Mouse (Mus musculus): ENCODE results near the gene Atp6v1c2. TPM values are rescaled to one million over a fixed set of nuclear protein-coding genes. Genes with fewer than 3 reads are reported as not detected.

Gene Atp6v1c2
- total and polyA plus RNA-seq, 3 experiments, result not detected

GRCm38 (mm10) chr12:17265971-17266672, 63.0 kb downstream of the Atp6v1c2 start, which contains the start of gene Pdia6 (continued):
- TF ChIP-seq ETS1 (IDR thresholded peaks at IDR 0.05; ENCODE audit: low read depth, low read length), result no peak
- TF ChIP-seq USF1 (IDR thresholded peaks at IDR 0.05; ENCODE audit: low read depth, low read length), result no peak
- TF ChIP-seq MYB (IDR thresholded peaks at IDR 0.05; ENCODE audit: low read depth, low read length), result no peak

GRCm38 (mm10) chr12:17264826-17265225, 64.3 kb downstream of the Atp6v1c2 start:
- no peaks in the 10 kb centered on the region for H3K27me3 ChIP-seq (ENCODE audit: control insufficient read depth in 1 of 2, insufficient read depth in 2 of 2, low read length in 2 of 2)
- no peak for DNase-seq (ENCODE audit: low read depth, low spot score)
- no peak overlapping the region for H3K9ac ChIP-seq (ENCODE audit: control insufficient read depth, low read depth, low read length, poor library complexity, severe bottlenecking)
- H3K9me3 ChIP-seq (replicated peaks; ENCODE audit: insufficient read depth, low read length), result no peaks in the 10 kb centered on the region
- TF ChIP-seq MYC (IDR thresholded peaks at IDR 0.05; ENCODE audit: low read depth, low read length), result no peak
- no peak for TF ChIP-seq NELFE (IDR thresholded peaks at IDR 0.05; ENCODE audit: low read depth, low read length)
- no peak for TF ChIP-seq E2F4 (IDR thresholded peaks at IDR 0.05; ENCODE audit: borderline replicate concordance, low read depth, low read length)
- TF ChIP-seq TCF12 (IDR thresholded peaks at IDR 0.05; ENCODE audit: low read depth, low read length), result no peak
- TF ChIP-seq CHD1 (IDR thresholded peaks at IDR 0.05; ENCODE audit: low read depth, low read length), result no peak
- no peak for TF ChIP-seq ZC3H11A (IDR thresholded peaks at IDR 0.05; ENCODE audit: low read depth, low read length)
- no peak for TF ChIP-seq NRF1 (IDR thresholded peaks at IDR 0.05; ENCODE audit: insufficient read depth, low read depth, low read length, poor library complexity, severe bottlenecking)
- no peak for TF ChIP-seq BHLHE40 (IDR thresholded peaks at IDR 0.05; ENCODE audit: borderline replicate concordance, low read depth, low read length)
- no peak for TF ChIP-seq RAD21 (IDR thresholded peaks at IDR 0.05; ENCODE audit: low read depth, low read length)
- no peak for TF ChIP-seq MXI1 (IDR thresholded peaks at IDR 0.05; ENCODE audit: low read depth, low read length)
- TF ChIP-seq KAT2A (conservative IDR thresholded peaks at IDR 0.05; ENCODE audit: low read depth, low read length), result no peak
- no peak for TF ChIP-seq GATA1 (IDR thresholded peaks at IDR 0.05; ENCODE audit: low read depth, low read length)
- no peak overlapping the region for H3K4me3 ChIP-seq (ENCODE audit: control insufficient read depth in 1 of 2, insufficient read depth in 1 of 2, low read depth in 2 of 2, low read length in 2 of 2)
- peaks cover 3 to 11% of the 10 kb centered on the region in 2 experiments; a peak in 3 of 4 replicates for H3K4me1 ChIP-seq (ENCODE audit: control insufficient read depth in 1 of 2, insufficient read depth in 2 of 2, low read length in 2 of 2)
- peaks cover 24% of the 10 kb centered on the region for H3K79me2 ChIP-seq (ENCODE audit: control insufficient read depth, insufficient read depth, low read length, poor library complexity)
- no peak overlapping the region for H3K27ac ChIP-seq (ENCODE audit: control insufficient read depth, low read depth, low read length)
- H3K36me3 ChIP-seq (ENCODE audit: control insufficient read depth in 1 of 2, insufficient read depth in 2 of 2, low read length in 2 of 2), result peaks cover 3% of the 10 kb centered on the region in 2 experiments; a peak in 3 of 4 replicates

GRCm38 (mm10) chr12:17263881-17264280, 65.3 kb downstream of the Atp6v1c2 start:
- H3K27ac ChIP-seq (ENCODE audit: control insufficient read depth, low read depth, low read length), result no peak overlapping the region
- DNase-seq (ENCODE audit: low read depth, low spot score), result peak; percentile 51
- peaks cover 21% of the 10 kb centered on the region for H3K79me2 ChIP-seq (ENCODE audit: control insufficient read depth, insufficient read depth, low read length, poor library complexity)
- H3K9me3 ChIP-seq (replicated peaks; ENCODE audit: insufficient read depth, low read length), result no peaks in the 10 kb centered on the region
- H3K4me1 ChIP-seq (ENCODE audit: control insufficient read depth in 1 of 2, insufficient read depth in 2 of 2, low read length in 2 of 2), result peaks cover 3 to 10% of the 10 kb centered on the region in 2 experiments; a peak in 3 of 4 replicates
- H3K36me3 ChIP-seq (ENCODE audit: control insufficient read depth in 1 of 2, insufficient read depth in 2 of 2, low read length in 2 of 2), result peaks cover 3% of the 10 kb centered on the region in 2 experiments; a peak in 3 of 4 replicates
- no peak overlapping the region for H3K9ac ChIP-seq (ENCODE audit: control insufficient read depth, low read depth, low read length, poor library complexity, severe bottlenecking)
- H3K27me3 ChIP-seq (ENCODE audit: control insufficient read depth in 1 of 2, insufficient read depth in 2 of 2, low read length in 2 of 2), result no peaks in the 10 kb centered on the region
- TF ChIP-seq RAD21 (IDR thresholded peaks at IDR 0.05; ENCODE audit: low read depth, low read length), result no peak
- no peak overlapping the region for H3K4me3 ChIP-seq (ENCODE audit: control insufficient read depth in 1 of 2, insufficient read depth in 1 of 2, low read depth in 2 of 2, low read length in 2 of 2)
